Mouse (Mus musculus) C2C12 (cell line): ENCODE measurements around the gene Papss1.

ENCODE experiments used
- CEBPB ChIP-seq: IDR thresholded peaks from one replicate; pipeline ENCODE4 v1.6.1; 2011; ENCODE audit warnings: low read depth, mild to moderate bottlenecking, control low read depth, moderate library complexity
- CTCF ChIP-seq: IDR thresholded peaks from one replicate; pipeline ENCODE4 v1.5.1; 2011; ENCODE audit not compliant: control insufficient read depth, insufficient read depth, insufficient read length
- MAX ChIP-seq: IDR thresholded peaks from one replicate; pipeline ENCODE4 v1.6.1; 2011; ENCODE audit warnings: mild to moderate bottlenecking, control low read depth

GRCm38 (mm10) chr3:131523749-131524148, 40.8 kb upstream of the Papss1 start:
- TF ChIP-seq CTCF, result no peak
- no peak for TF ChIP-seq CEBPB
- TF ChIP-seq MAX, result no peak
